ENCODE assay signal across 8 mouse cellular contexts in the genomic region with DNA sequence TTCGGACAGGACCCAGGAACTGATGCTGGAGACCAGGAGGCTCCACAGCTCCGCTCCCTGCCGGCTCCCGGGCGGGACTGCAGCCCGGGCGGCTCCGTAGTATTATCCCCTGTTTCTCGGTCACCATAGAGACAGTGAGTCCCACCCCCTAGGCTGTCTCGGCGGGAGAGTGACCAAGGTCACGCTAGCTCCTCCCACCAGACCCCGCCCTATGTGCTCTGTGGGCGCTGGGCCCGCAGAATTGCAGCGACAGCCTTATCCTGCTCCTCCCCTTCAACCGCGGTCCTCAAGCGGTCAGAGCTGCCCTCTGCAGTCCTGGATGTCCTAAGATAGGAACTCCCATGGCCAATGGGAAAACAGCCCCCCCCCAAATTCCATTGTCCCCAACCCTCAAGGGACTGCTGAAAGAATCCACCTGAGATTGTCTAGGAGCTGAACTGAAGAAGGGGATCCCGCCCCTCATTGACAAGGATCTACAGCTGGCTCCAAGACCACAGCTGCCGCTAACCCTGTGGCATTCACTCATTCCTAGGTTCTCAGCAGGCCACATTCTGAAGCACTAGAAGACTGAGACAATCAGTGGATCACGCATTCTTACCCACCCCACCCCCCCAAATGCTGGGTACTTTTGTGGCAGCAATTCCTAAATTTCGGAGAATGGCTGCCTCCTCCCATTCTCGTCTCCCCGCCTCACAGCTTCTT. TPM values are rescaled to one million over a fixed set of nuclear protein-coding genes. Genes with fewer than 3 reads are reported as not detected.
A peak's percentile ranks its signal among the peaks of the same experiment; 100 is the strongest.
DNase-seq lines count a peak whose midpoint lies in the region; ATAC-seq and TF ChIP-seq lines count a peak whose summit lies in the region.

A gene (minus strand): TSS at position 213 of the 702 bp plus-strand sequence.

- H3K9ac ChIP-seq in heart, embryonic 12.5 days, result peak within 1 kb of the TSS; percentile 47
- peak within 1 kb of the TSS; percentile 28; the same call in 1 of the 2 replicates for H3K9ac ChIP-seq in kidney, embryonic 16.5 days (replicated peaks; ENCODE audit: low read length)
- no peak within 1 kb of the TSS for H3K9ac ChIP-seq in liver, adult 2 months (ENCODE audit: low read depth, low read length)

- DNase-seq in layer of hippocampus, adult 11-12 months (ENCODE audit: low spot score), result peak; percentile 90
- no peak for DNase-seq in layer of hippocampus, adult 9-10 months (ENCODE audit: low spot score)
- DNase-seq in fibroblast of lung, adult 2 months (ENCODE audit: low read depth), result peak; percentile 72
- peak; percentile 77 for DNase-seq in liver, adult 2 months (ENCODE audit: extremely low read depth, low read depth, low spot score)
- peak; percentile 77 to 81 for DNase-seq in spleen, postnatal 4 days (ENCODE audit: low spot score in 2 of 2)

- H3K79me2 ChIP-seq in liver, adult 2 months (ENCODE audit: control insufficient read depth, insufficient read depth, low read length), result no peaks in the 10 kb centered on the region

- peak within 1 kb of the TSS; percentile 31 for H3K4me3 ChIP-seq in heart, embryonic 12.5 days
- H3K4me3 ChIP-seq in kidney, embryonic 16.5 days (ENCODE audit: low read length), result peak within 1 kb of the TSS; percentile 33
- no peak within 1 kb of the TSS for H3K4me3 ChIP-seq in liver, adult 2 months (ENCODE audit: insufficient read depth, low read depth, low read length)

- no peak for TF ChIP-seq POLR2A in liver, adult 2 months (IDR thresholded peaks at IDR 0.05; ENCODE audit: extremely low read depth, insufficient read depth, low read length)

- H3K4me1 ChIP-seq in heart, embryonic 12.5 days (replicated peaks), result peaks cover 47% of the 10 kb centered on the region
- peaks cover 33% of the 10 kb centered on the region for H3K4me1 ChIP-seq in kidney, embryonic 16.5 days (ENCODE audit: insufficient read depth, low read length)
- peaks cover 9% of the 10 kb centered on the region; the same call in 1 of the 2 replicates for H3K4me1 ChIP-seq in liver, adult 2 months (ENCODE audit: control insufficient read depth, insufficient read depth, low read length)

- TF ChIP-seq CTCF in liver, adult 2 months (IDR thresholded peaks at IDR 0.05; ENCODE audit: low read depth, low read length), result peak; percentile 53

- no peak within 1 kb of the TSS for H3K27ac ChIP-seq in heart, embryonic 12.5 days (ENCODE audit: poor library complexity, severe bottlenecking)
- peak within 1 kb of the TSS; percentile 37; the same call in 1 of the 2 replicates for H3K27ac ChIP-seq in kidney, embryonic 16.5 days (ENCODE audit: low read length)
- H3K27ac ChIP-seq in liver, adult 2 months (replicated peaks; ENCODE audit: insufficient read depth, low read depth, low read length), result no peak within 1 kb of the TSS

- H3K4me2 ChIP-seq in heart, embryonic 12.5 days, result peak within 1 kb of the TSS; percentile 66
- H3K4me2 ChIP-seq in kidney, embryonic 16.5 days (replicated peaks; ENCODE audit: low read depth, low read length), result peak within 1 kb of the TSS; percentile 63

- H3K27me3 ChIP-seq in heart, embryonic 12.5 days (replicated peaks), result peaks cover 42% of the 10 kb centered on the region
- no peaks in the 10 kb centered on the region for H3K27me3 ChIP-seq in kidney, embryonic 16.5 days (ENCODE audit: insufficient read depth, low read length)
- H3K27me3 ChIP-seq in liver, adult 2 months (ENCODE audit: control insufficient read depth, insufficient read depth, low read length), result no peaks in the 10 kb centered on the region

- 5% methylated on average over 25 of the region's 25 CpGs for WGBS in heart, embryonic 12.5 days
- 7% methylated on average over 25 of the region's 25 CpGs for WGBS in kidney, embryonic 16.5 days
- 10% methylated on average over 25 of the region's 25 CpGs for WGBS in liver, adult 2 months

- ATAC-seq in heart, embryonic 12.5 days (ENCODE audit: insufficient number of reproducible peaks, low FRiP score), result peak; percentile 91
- ATAC-seq in kidney, embryonic 16.5 days (ENCODE audit: low FRiP score, low TSS enrichment), result peak; percentile 96
- peak; percentile 85 for ATAC-seq in monocyte, adult 5-6 weeks (replicated peaks; ENCODE audit: insufficient number of reproducible peaks, low FRiP score, low TSS enrichment, poor library complexity, severe bottlenecking)

- H3K9me3 ChIP-seq in heart, embryonic 12.5 days (replicated peaks), result no peaks in the 10 kb centered on the region
- H3K9me3 ChIP-seq in kidney, embryonic 16.5 days (ENCODE audit: low read length), result no peaks in the 10 kb centered on the region

- H3K36me3 ChIP-seq in heart, embryonic 12.5 days, result peaks cover 18% of the 10 kb centered on the region; the same call in 1 of the 2 replicates
- H3K36me3 ChIP-seq in kidney, embryonic 16.5 days (ENCODE audit: insufficient read depth, low read length), result no peaks in the 10 kb centered on the region; the same call in 1 of the 2 replicates
- no peaks in the 10 kb centered on the region for H3K36me3 ChIP-seq in liver, adult 2 months (ENCODE audit: control insufficient read depth, insufficient read depth, low read length)

RNA-seq across cellular contexts. Expression of the gene that starts here (rescaled TPM):
- polyA plus RNA-seq in heart, embryonic 12.5 days (2016; fragmentation: Nextera tagmentation; extraction: Ambion mirVana), result 13.8 and 14.4 TPM in 2 replicates
- 22.2 and 24.8 TPM in 2 replicates for polyA plus RNA-seq in kidney, embryonic 16.5 days (2015; fragmentation: Nextera tagmentation; extraction: Ambion mirVana)
- 0.47 and 0.65 TPM in 2 replicates for total RNA-seq in liver, adult 2 months (2014; rRNA removed)
- polyA plus RNA-seq in liver, adult 2 months (2012; rRNA removed), result 0.51 and 0.80 TPM in 2 replicates
- total RNA-seq in monocyte, adult 5-6 weeks (2017), result 164 to 258 TPM (median 248 TPM) in 3 replicates

Comparison
In these comparisons a context has a peak if more than half of its experiments do, and no peak if none do; other contexts are left out.
1. RNA of the gene that starts here (total RNA-seq): 164 to 258 TPM in monocyte, adult 5-6 weeks; 0.47 to 0.65 TPM in liver, adult 2 months; every median in the first group is over 100 times any median in the second.
2. Peak in DNase-seq in liver, adult 2 months; RNA of the gene not detected or under 1 TPM.
3. Peak in every context shown above with its lines, with median percentiles within 50 percentile points of each other: ATAC-seq.